Mouse (Mus musculus): ENCODE data around the gene Pllp. TPM values are rescaled to one million over a fixed set of nuclear protein-coding genes. Genes with fewer than 3 reads are reported as not detected.
A peak's percentile ranks its signal among the peaks of the same experiment; 100 is the strongest.

Pllp gene
- polyA plus RNA-seq, 1 experiment from 2014 or later: 0.60 TPM

DNA sequence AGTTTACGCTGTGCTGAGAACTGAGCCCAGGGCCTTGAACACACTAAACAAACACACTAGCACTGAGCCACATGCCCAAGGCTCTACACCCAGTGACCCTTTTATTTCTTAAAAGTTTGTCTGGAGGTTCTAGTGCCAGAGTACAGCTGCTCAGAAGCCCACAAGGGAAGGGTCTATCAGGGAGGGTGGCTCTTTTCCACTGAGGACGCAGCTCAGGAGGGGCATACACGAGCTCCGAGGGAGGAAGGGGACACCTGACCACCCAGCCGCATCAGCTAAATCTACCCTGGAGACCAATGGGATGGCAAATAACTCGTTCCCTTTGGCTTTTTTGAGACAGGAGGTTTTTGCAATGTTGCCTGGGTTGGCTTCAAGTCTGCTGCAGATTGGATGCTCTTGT lies 1.9 kb upstream of the Pllp start:
- Histone ChIP-seq H3K36me3 (ENCODE audit: control insufficient read depth, insufficient read depth, low read length) (no peaks in the 10 kb centered on the region), H3K9me3 (ENCODE audit: control insufficient read depth, low read length) (no peaks in the 10 kb centered on the region), H3K4me3 (ENCODE audit: low read depth, low read length) (no peak overlapping the region), H3K4me2 (ENCODE audit: low read depth, low read length, severe bottlenecking) (no peak overlapping the region), H3K4me1 (replicated peaks; ENCODE audit: control insufficient read depth, insufficient read depth, low read length) (peaks cover 11% of the 10 kb centered on the region; the same call in 1 of the 2 replicates), H3K27me3 (ENCODE audit: control insufficient read depth, insufficient read depth, low read length) (peaks cover 41% of the 10 kb centered on the region), H3K27ac (ENCODE audit: low read depth, low read length) (no peak overlapping the region), H3K9ac (ENCODE audit: low read length) (no peak overlapping the region)
- WGBS: 68% methylated on average over 6 of the region's 6 CpGs
- peak; percentile 47 for DNase-seq (ENCODE audit: low spot score)
- no peak for ATAC-seq (replicated peaks; ENCODE audit: low FRiP score)

DNA sequence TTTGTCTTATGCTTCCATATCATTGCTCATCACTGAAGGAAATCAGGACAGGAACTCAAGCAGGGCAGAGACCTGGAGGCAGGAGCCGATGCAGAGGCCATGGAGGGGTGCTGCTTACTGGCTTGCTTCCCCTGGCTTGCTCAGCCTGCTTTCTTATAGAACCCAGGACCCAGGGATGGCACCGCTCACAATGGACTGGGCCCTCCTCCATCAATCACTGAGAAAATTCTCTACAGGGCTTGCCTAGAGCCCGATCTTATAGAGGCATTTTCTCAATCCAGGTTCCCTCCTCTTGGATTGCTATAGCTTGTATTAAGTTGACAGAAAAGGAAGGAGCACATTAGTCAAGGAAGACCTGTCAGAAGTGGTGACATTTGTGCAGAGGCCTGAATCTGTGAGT lies 488 bp upstream of the Pllp start:
- H3K27ac ChIP-seq (ENCODE audit: low read depth, low read length): no peak overlapping the region
- peaks cover 11% of the 10 kb centered on the region; the same call in 1 of the 2 replicates for H3K4me1 ChIP-seq (replicated peaks; ENCODE audit: control insufficient read depth, insufficient read depth, low read length)
- H3K9ac ChIP-seq (ENCODE audit: low read length): no peak overlapping the region
- no peak overlapping the region; the same call in 1 of the 2 replicates for H3K4me2 ChIP-seq (ENCODE audit: low read depth, low read length, severe bottlenecking)
- WGBS: 52% methylated on average over 3 of the region's 3 CpGs
- DNase-seq (ENCODE audit: low spot score) (no peak), ATAC-seq (replicated peaks; ENCODE audit: low FRiP score) (no peak)
- peak overlapping the region; percentile 41; the same call in 1 of the 2 replicates for H3K4me3 ChIP-seq (ENCODE audit: low read depth, low read length)
- H3K9me3 ChIP-seq (ENCODE audit: control insufficient read depth, low read length): no peaks in the 10 kb centered on the region
- H3K27me3 ChIP-seq (ENCODE audit: control insufficient read depth, insufficient read depth, low read length): peaks cover 41% of the 10 kb centered on the region
- no peaks in the 10 kb centered on the region for H3K36me3 ChIP-seq (ENCODE audit: control insufficient read depth, insufficient read depth, low read length)

DNA sequence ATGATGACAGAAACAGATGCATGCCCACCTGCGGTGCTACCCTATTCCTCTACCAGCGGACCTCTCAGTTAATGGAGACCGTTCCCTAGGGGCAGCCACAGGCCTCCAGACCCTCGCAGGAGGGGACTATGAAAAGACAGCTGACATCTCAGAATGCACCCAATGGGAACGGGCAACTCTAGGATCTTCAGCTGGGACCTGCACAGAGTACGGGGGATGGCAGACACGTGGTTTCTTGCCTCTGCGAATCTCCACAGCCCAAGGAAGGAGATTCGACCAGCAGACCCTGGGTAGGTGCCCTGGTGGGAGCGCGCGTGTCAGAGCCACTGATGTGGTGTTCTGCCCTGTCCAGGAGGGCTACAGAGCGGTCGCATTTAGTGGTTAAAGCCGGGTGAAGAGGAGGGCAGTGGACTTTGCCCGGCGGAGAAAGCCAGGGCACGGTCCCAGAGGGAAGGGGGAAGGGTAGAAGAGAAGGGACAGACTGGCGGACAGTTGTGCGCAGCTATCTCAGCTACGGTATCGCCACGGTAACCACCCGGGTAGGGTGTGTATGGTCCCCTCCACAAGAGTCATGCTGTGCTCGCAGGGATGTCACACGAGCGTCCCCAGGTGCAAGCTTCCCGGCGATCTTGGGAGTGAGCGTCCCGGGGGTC lies 611 bp downstream of the Pllp start:
- H3K27ac ChIP-seq (ENCODE audit: low read depth, low read length): no peak overlapping the region
- ATAC-seq (replicated peaks; ENCODE audit: low FRiP score) (peak; percentile 44), DNase-seq (ENCODE audit: low spot score) (peak; percentile 60)
- under 1% methylated on average over 29 of the region's 31 CpGs for WGBS
- peak overlapping the region; percentile 75 for H3K4me2 ChIP-seq (ENCODE audit: low read depth, low read length, severe bottlenecking)
- H3K27me3 ChIP-seq (ENCODE audit: control insufficient read depth, insufficient read depth, low read length): peaks cover 41% of the 10 kb centered on the region
- peak overlapping the region; percentile 23; the same call in 1 of the 2 replicates for H3K9ac ChIP-seq (ENCODE audit: low read length)
- H3K36me3 ChIP-seq (ENCODE audit: control insufficient read depth, insufficient read depth, low read length): no peaks in the 10 kb centered on the region
- peaks cover 11% of the 10 kb centered on the region; the same call in 1 of the 2 replicates for H3K4me1 ChIP-seq (replicated peaks; ENCODE audit: control insufficient read depth, insufficient read depth, low read length)
- no peaks in the 10 kb centered on the region for H3K9me3 ChIP-seq (ENCODE audit: control insufficient read depth, low read length)
- peak overlapping the region; percentile 41 for H3K4me3 ChIP-seq (ENCODE audit: low read depth, low read length)

DNA sequence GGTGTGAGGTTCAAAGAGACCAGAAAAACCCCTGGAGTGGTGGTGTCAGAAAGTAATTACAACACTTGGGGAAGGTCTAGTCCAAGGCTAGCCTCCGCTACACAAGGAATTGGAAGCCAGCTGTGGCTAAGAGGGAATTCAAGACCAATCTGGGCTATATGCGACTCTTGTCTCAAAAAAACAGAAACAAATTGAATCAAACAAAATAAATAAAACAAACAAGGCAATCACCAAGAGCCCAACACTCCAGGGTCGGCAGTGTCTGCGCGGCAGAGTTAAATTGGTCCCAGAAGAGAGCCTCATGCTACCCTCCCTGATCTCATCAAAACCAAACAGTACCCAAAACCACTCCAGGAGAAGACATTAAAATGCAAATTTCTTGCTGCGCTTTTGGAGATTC lies 1.4 kb downstream of the Pllp start:
- Histone ChIP-seq H3K4me3 (ENCODE audit: low read depth, low read length) (no peak overlapping the region), H3K27ac (ENCODE audit: low read depth, low read length) (no peak overlapping the region), H3K36me3 (ENCODE audit: control insufficient read depth, insufficient read depth, low read length) (no peaks in the 10 kb centered on the region), H3K4me2 (ENCODE audit: low read depth, low read length, severe bottlenecking) (no peak overlapping the region), H3K27me3 (ENCODE audit: control insufficient read depth, insufficient read depth, low read length) (peaks cover 41% of the 10 kb centered on the region), H3K4me1 (replicated peaks; ENCODE audit: control insufficient read depth, insufficient read depth, low read length) (peaks cover 11% of the 10 kb centered on the region; the same call in 1 of the 2 replicates), H3K9ac (ENCODE audit: low read length) (no peak overlapping the region), H3K9me3 (ENCODE audit: control insufficient read depth, low read length) (no peaks in the 10 kb centered on the region)
- 8% methylated on average over 6 of the region's 6 CpGs for WGBS
- ATAC-seq (replicated peaks; ENCODE audit: low FRiP score) (no peak), DNase-seq (ENCODE audit: low spot score) (peak; percentile 43)

DNA sequence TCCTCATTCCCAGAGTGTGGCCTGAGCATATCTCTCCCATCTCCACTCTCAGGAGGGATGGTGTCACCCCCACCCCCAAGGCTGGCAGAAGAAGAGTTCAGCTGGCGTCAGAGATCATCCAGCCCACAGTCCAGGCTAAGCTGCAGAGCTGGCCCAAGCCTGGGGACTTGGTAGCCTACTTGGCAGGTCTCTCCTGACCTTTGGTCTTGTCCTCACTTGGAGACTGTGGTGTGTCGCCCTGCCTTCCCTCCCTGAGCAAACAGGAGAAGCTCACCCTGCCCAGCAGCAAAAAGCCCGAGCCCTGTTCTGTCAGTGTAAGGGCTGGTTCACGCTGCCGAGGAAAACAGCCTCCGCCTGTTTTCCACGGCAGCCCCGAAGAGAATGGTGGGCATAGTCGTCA lies 10.1 kb downstream of the Pllp start:
- 76% methylated on average over 9 of the region's 9 CpGs for WGBS
- H3K4me3 ChIP-seq (ENCODE audit: low read depth, low read length): no peak overlapping the region
- ATAC-seq (replicated peaks; ENCODE audit: low FRiP score) (no peak), DNase-seq (ENCODE audit: low spot score) (no peak)
- no peak overlapping the region for H3K27ac ChIP-seq (ENCODE audit: low read depth, low read length)
- no peaks in the 10 kb centered on the region for H3K27me3 ChIP-seq (ENCODE audit: control insufficient read depth, insufficient read depth, low read length)
- H3K36me3 ChIP-seq (ENCODE audit: control insufficient read depth, insufficient read depth, low read length): no peaks in the 10 kb centered on the region
- no peak overlapping the region for H3K4me2 ChIP-seq (ENCODE audit: low read depth, low read length, severe bottlenecking)
- no peaks in the 10 kb centered on the region for H3K9me3 ChIP-seq (ENCODE audit: control insufficient read depth, low read length)
- H3K4me1 ChIP-seq (replicated peaks; ENCODE audit: control insufficient read depth, insufficient read depth, low read length): no peaks in the 10 kb centered on the region
- H3K9ac ChIP-seq (ENCODE audit: low read length): no peak overlapping the region

DNA sequence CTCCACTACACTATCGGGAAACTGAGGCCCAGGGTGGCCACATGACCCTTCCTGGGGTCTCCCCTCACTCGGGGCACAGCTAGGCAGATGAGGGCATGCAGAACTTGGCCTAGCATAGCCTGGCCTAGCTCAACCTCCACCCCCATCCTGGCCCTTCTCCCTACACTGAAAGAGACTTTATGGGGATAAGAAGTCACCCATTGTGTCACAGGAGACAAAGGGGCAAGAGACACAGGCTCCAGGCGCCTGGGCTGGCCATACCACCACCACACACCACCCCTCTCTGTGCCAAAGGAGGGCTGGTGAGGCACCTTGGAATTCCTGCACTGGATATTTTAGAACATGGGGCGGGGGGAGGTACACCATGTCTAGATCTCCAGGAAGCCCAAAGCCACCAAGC lies 11.8 kb downstream of the Pllp start:
- no peaks in the 10 kb centered on the region for H3K4me1 ChIP-seq (replicated peaks; ENCODE audit: control insufficient read depth, insufficient read depth, low read length)
- H3K9ac ChIP-seq (ENCODE audit: low read length): no peak overlapping the region
- H3K27me3 ChIP-seq (ENCODE audit: control insufficient read depth, insufficient read depth, low read length): no peaks in the 10 kb centered on the region
- H3K36me3 ChIP-seq (ENCODE audit: control insufficient read depth, insufficient read depth, low read length): no peaks in the 10 kb centered on the region
- no peak overlapping the region for H3K4me3 ChIP-seq (ENCODE audit: low read depth, low read length)
- H3K9me3 ChIP-seq (ENCODE audit: control insufficient read depth, low read length): no peaks in the 10 kb centered on the region; the same call in 1 of the 2 replicates
- ATAC-seq (replicated peaks; ENCODE audit: low FRiP score) (no peak), DNase-seq (ENCODE audit: low spot score) (no peak)
- H3K4me2 ChIP-seq (ENCODE audit: low read depth, low read length, severe bottlenecking): no peak overlapping the region
- no peak overlapping the region for H3K27ac ChIP-seq (ENCODE audit: low read depth, low read length)
- 83% methylated on average over 4 of the region's 4 CpGs for WGBS

DNA sequence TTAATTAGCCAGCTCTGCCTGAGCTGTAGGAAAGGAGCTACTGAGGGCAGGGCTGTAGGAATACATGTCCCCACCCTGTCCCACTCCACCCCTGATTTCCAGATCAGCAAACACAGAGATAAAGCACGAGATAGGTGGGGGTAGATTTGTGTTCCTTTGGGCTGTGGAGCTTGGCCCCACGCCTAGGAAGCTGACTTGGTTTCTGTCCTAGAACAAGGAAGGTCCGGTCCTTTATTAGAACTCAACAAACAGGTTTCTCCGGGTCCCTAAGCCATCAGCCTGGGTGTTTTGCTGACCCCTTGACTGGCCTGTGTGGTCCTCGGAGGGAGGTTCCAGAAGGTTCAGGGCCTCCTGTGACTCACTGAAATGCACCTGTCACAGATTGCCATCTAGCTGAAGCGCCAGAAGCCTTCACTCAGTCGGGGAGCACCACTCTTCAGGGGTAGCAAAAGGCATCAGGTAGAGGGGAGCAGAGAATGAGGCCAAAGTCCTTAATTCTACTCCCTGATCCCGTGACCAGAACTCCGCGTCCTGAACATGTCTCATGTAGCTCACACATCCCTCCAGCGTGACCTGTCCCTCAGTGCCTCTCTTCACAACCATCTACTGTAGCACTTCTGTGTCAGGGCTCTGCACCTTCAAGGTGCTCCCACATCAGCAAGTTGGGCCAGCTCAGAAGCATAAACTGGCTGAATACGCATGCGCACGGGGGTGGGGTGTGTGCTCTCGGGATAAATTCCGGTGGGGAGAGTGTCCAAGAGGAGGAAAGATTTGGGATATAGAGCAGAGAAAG lies 13.2 kb downstream of the Pllp start:
- Histone ChIP-seq H3K4me3 (ENCODE audit: low read depth, low read length) (no peak overlapping the region), H3K9ac (ENCODE audit: low read length) (no peak overlapping the region), H3K27me3 (ENCODE audit: control insufficient read depth, insufficient read depth, low read length) (no peaks in the 10 kb centered on the region), H3K27ac (ENCODE audit: low read depth, low read length) (no peak overlapping the region), H3K4me1 (replicated peaks; ENCODE audit: control insufficient read depth, insufficient read depth, low read length) (no peaks in the 10 kb centered on the region), H3K36me3 (ENCODE audit: control insufficient read depth, insufficient read depth, low read length) (no peaks in the 10 kb centered on the region), H3K9me3 (ENCODE audit: control insufficient read depth, low read length) (no peaks in the 10 kb centered on the region; the same call in 1 of the 2 replicates), H3K4me2 (ENCODE audit: low read depth, low read length, severe bottlenecking) (no peak overlapping the region)
- ATAC-seq (replicated peaks; ENCODE audit: low FRiP score): no peak
- WGBS: 83% methylated on average over 16 of the region's 16 CpGs
- DNase-seq (ENCODE audit: low spot score): no peak

DNA sequence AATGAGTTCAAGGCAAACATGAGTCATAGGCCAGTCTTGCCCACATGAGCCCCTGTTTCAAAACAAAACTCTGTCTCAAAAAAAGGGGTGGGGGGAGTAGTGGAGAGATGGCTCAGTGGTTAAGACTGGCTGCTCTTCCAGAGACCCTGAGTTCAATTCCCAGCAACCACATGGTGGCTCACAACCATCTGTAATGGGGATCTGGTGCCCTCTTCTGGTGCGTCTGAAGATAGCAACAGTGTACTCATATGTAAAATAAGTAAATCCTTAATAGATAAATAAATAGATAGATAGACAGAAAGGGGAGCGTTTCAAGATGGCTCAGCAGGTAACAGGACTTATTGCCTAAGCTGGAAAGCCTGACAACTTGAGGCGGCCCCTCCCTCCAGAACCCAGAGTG lies 15.7 kb downstream of the Pllp start:
- Histone ChIP-seq H3K4me2 (ENCODE audit: low read depth, low read length, severe bottlenecking) (no peak overlapping the region), H3K9ac (ENCODE audit: low read length) (no peak overlapping the region), H3K4me3 (ENCODE audit: low read depth, low read length) (no peak overlapping the region), H3K27ac (ENCODE audit: low read depth, low read length) (no peak overlapping the region), H3K36me3 (ENCODE audit: control insufficient read depth, insufficient read depth, low read length) (no peaks in the 10 kb centered on the region), H3K4me1 (replicated peaks; ENCODE audit: control insufficient read depth, insufficient read depth, low read length) (no peaks in the 10 kb centered on the region), H3K9me3 (ENCODE audit: control insufficient read depth, low read length) (no peaks in the 10 kb centered on the region; the same call in 1 of the 2 replicates), H3K27me3 (ENCODE audit: control insufficient read depth, insufficient read depth, low read length) (no peaks in the 10 kb centered on the region)
- 91% methylated on average over 3 of the region's 3 CpGs for WGBS
- no peak for DNase-seq (ENCODE audit: low spot score)
- no peak for ATAC-seq (replicated peaks; ENCODE audit: low FRiP score)
